Mouse (Mus musculus) spleen, adult 12 weeks (tissue): ENCODE data around the gene Perm1.
A peak's percentile ranks its signal among the peaks of the same experiment; 100 is the strongest.

Source experiments
- DNase-seq: peaks from one replicate; pipeline ENCODE4 v3.0.0; 2022; ENCODE audit warnings: low spot score

Perm1 gene

GRCm38 (mm10) chr4:156215649-156216048, at the start of gene Perm1:
Perm1 (plus strand) TSS chr4:156215868.
- DNase-seq, result no peak

- no peak for DNase-seq
Measured at GRCm38 (mm10) chr4:156166477-156166876, 49.2 kb upstream of the Perm1 start.

DNA sequence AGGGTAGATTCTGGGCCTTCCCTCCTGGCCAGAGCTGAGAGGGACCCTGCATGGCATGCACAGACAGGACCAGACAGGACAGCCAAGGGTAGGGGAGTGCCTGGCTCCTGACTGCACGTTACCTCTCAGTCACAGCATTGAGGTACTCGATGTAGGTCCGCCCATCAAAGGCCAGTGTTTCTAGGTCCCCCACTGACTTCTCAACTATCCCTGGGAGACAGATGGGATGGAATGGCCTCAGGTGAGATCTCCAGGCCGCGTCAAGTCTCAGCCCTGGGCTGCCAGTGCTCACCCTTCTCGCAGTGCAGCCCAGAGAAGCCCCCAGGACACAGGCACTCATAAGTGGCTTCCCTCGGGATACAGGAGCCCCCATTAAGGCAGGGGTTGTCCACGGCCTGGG, 47.1 kb upstream of the Perm1 start:
- no peak for DNase-seq

DNA sequence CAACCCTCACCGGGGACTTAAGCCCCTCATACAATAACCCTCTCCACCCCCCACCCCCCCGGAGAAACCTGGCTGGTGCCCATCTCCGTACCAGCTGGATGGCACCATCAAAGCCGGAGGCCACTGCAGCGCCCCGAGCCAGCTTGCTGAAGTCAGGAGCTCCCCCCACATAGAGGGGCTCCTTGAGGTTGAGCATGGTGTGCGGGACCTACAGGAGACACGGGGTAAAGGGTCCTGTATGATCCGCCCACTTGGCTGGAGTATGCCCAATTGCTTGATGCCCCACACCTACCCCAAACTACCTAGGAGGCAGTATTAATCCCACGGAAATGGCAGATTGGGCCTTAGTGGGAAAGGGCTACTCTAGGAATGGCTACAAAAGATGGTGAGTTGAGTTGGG, 46.5 kb upstream of the Perm1 start:
- DNase-seq, result no peak

- no peak for DNase-seq
Measured at GRCm38 (mm10) chr4:156171828-156172227, 43.8 kb upstream of the Perm1 start.

DNA sequence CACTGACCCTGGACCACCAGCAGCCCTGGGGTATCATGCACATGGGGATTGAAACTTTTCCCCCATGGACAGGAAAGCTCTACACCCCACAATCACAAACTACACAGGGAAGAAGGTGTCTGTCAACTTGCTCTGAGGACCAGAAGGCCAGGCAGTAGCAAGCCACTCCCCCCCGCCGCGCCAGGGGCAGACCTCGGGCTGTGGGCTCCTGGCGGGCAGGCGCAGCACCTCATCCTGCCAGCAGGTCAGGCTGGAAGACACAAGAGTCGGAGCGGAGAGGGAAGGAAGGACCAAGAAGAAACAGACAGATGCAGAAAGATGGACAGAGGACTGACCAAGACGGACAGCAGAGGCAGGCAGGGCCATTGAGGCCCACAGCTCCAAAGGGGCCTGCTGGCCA, 38.0 kb upstream of the Perm1 start:
- no peak for DNase-seq

DNA sequence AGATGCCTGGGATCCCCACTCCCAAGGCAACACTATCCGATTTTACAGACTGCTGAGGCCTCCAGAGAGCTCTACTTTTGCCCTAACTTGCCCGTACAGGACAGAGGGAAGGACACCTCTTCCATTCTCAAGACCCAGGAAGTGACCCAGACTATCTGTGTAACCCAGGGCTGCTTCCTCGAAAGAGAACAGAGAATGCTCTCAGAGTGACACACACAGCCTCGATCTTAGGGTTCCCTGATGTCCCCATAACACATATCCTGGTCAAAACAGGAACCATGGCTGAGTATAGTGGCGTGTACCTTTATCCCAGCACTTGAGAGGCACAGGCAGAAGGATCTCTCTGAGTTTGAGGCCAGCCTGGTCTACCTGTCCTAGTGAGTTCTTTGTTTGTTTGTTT, 31.9 kb upstream of the Perm1 start:
- DNase-seq, result no peak

- DNase-seq, result no peak
Measured at GRCm38 (mm10) chr4:156184291-156184954, 31.2 kb upstream of the Perm1 start.

GRCm38 (mm10) chr4:156185456-156185949, 30.2 kb upstream of the Perm1 start:
- no peak for DNase-seq

GRCm38 (mm10) chr4:156185950-156186850, 29.5 kb upstream of the Perm1 start:
- DNase-seq, result no peak

DNA sequence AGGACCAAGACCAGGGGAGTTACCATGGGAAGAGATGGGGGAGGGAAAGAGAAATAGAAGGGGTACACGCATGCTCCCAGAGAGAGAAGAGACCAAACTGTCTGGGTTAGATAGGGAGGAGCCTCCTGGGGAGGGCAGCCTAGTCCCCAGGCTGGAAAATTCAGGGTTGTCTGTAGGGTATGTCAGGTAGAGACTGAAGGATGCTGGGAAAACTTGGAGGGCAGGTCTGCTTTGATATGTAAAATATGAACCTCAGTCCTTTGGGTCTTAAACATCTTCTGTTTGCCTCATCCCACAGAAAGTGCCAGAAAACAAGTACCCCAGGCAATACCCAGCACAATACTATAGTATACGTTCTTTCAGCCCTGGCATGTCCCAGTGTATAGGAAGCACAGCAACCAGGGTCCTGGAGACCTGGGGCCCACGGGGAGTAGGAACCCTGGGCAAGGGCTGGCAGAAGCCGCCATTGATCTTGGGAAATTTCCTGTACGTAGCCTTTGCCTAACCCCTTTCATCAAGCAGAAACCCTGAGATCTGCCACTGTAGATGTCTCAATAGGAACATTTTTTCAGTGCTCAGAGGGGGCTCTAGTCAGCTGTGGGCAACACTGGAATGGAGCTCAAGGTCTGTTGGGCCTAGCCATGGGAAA, 27.4 kb upstream of the Perm1 start:
- DNase-seq, result no peak

GRCm38 (mm10) chr4:156188811-156189323, 26.8 kb upstream of the Perm1 start:
- no peak for DNase-seq

- no peak for DNase-seq
Measured at GRCm38 (mm10) chr4:156192421-156193199, 23.1 kb upstream of the Perm1 start.

GRCm38 (mm10) chr4:156193200-156193590, 22.5 kb upstream of the Perm1 start:
- DNase-seq, result no peak

GRCm38 (mm10) chr4:156193906-156194305, 21.8 kb upstream of the Perm1 start:
- DNase-seq, result no peak

GRCm38 (mm10) chr4:156194346-156194745, 21.3 kb upstream of the Perm1 start:
- no peak for DNase-seq

DNA sequence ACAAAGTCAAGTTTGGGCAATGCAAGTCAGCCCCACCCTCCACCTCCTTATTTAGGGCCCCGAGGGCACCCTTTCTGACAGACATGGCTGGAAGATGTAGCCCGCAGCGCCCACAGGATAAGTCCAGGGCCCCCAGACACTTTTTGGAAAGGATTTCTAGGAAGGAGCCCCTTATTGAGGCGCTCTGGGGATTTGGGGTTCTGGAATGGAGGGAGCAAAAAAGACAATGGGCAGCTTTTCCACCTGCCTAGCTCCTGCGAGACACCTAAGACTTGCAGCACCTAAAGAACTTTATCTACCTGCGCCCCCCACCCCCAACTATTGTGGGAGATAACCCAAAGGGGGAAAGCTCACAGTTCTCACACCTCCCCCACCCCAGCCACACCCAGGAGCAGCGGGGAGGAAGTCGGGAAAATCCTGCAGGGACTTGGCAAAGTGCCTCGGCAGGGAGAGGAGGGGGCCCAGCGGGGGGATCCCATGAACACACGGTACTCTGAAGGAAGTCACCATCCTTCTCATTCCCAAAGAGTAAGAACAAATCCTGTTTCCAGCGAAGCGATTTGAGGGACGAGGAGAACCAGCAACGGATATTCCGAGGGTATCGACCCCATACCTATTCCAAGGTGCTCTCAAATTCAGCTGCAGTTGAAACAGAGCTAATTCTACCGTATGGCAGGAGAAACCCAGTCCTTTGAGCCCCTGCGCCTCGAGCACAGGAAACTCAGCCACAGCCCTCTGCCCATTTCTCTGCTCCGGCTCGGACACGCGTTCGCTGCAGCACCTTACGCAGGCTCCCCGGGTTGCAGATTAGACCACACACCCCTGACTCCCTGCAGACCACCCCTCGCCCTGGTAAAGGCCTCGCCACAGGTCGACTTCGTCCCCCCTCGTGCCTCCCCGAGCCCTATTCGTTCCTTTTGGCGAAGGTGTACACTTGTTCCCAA, 19.5 kb upstream of the Perm1 start:
- DNase-seq, result no peak

DNA sequence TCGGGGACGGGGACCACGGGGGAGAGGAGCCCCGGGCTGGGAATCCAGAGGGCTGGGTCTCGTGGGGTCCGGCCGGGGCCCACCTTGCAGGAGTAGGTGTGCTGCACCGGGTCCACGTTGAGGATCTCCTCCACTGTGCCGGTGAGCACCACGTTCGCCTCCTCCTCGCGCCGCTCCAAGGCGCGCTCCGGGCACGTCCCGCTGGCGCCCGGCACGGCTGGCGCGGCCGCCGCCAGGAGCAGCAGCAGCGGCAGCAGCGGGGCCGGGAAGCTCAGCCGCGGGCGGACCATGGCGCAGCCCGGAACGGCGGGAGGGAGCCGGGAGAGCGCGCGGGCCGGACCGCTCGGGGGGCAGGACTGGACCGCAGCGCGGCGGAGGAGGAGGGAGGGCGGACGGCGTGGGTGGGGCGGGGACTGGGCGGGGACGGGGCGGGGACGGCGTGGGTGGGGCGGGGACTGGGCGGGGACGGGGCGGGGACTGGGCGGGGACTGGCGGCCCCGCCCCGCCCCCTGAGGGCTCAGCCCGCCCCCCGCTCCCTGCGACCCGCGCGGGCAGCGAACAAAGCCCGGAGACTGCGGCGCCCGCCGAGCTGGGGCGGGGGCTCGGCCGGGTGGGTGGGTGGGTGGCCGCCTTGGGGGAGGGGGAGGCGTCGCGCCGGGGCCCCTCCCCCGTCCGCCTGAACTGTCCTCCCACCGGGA, 18.4 kb upstream of the Perm1 start, which contains the start of gene Agrn:
TSS of gene Agrn (minus strand) at position 358 of the 698 bp plus-strand sequence.
- peak; percentile 73 for DNase-seq

- DNase-seq, result peak; percentile 85
Measured at GRCm38 (mm10) chr4:156197829-156198205, 17.9 kb upstream of the Perm1 start.
